Mouse (Mus musculus) bone marrow, adult 2 months (tissue): ENCODE measurements around the gene Cox6b2.

Experiments used
- CTCF ChIP-seq: fragments of 200-500 bp; IDR thresholded peaks from 2 replicates; pipeline ENCODE4 v1.5.1; 2011; ENCODE audit warnings: low read length, control low read depth; ENCODE audit not compliant: control insufficient read depth, insufficient read depth
- POLR2A ChIP-seq: fragments of 200-500 bp; IDR thresholded peaks from 2 replicates; pipeline ENCODE4 v1.6.1; 2011; ENCODE audit warnings: low read depth, mild to moderate bottlenecking, control low read depth, low read length, borderline replicate concordance; ENCODE audit not compliant: control insufficient read depth

DNA sequence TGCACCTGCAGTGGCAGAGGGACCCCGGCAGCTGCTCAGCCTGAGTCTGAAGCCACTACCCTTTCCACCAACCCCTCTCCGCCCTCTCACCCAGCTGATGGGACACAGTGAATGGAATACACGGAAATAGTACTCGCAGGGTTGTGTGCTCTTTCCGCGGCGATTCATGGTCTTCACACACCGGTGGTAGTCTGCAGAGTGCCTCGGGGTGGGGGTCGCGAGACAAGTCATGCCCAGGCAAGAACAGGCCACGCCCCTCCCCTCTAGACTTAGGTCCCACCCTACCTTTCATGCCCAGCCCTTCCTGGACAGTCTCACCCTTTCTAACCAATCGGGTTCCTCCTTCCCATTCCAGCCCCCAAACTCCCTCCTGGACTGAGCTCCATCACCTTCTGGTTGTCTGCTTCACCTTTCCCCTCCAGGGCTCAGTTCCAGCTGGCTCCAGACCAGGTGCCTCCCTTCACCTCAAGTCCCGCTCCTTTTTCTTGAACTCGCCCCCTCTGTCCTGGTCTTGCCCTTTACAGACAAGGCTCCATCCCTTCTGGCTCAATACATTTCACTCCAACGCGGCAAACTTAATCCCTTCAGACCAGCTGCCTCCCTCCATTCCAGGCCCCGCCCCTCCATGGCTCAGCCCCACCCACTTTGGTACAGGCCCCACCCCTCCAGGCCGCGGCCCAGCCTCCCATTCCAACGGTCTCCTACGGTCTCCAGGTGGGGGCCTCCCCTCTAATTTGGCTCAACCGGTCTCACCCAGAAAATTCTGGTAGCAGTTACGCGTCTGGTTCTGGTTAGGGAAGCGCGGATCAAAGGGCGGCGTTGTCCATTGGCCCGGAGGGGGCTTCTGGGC, 698 bp downstream of the Cox6b2 start:
- TF ChIP-seq POLR2A (no peak), CTCF (no peak)
